Mouse (Mus musculus): ENCODE results near the gene Cnpy2.

DNA sequence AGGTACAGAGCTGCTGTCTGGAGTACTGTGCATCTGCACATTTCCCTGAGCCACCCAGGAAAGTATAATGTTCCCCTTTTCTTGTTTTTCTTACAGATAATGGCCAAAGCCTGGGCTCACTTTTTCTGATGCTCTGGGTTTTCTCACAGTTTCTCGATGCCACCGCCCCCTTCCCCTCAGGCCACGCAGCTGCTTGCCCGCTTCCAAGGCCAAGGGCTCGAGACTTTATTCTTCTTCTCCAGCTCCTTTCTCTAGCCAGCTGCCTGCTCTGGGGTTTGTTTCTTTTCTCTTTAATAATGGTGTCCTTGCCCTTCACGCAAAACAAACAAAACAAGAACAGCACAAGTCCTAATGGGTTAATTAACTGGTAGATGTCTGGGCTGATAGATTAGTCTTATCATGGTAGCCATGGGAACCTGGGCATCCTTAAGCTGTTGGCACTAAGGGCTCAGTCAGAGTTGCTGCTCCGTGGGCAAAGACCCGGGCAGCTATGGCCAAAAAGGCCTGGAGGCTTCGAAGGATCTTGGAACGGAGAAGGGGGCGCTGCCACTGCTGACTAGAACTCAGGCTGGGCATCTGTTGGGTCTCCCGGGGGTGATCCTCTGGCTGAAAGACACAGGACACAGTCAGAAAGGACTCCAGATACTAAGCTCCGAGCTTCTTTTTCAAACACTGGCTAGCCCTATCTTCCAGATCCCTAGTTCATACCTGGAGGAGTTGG, 25.7 kb upstream of the Cnpy2 start:
- TF ChIP-seq CTCF (IDR thresholded peaks at IDR 0.05; ENCODE audit: borderline replicate concordance, insufficient read depth, low read depth, low read length) (no peak), POLR2A (IDR thresholded peaks at IDR 0.05; ENCODE audit: borderline replicate concordance, insufficient read depth, low read length) (no peak)
